Mouse (Mus musculus): ENCODE results near the gene Bfsp2. TPM values are rescaled to one million over a fixed set of nuclear protein-coding genes. Genes with fewer than 3 reads are reported as not detected.

Bfsp2 gene
- polyA plus RNA-seq, 1 experiment from 2014 or later: 0.35 TPM

- 44% methylated on average over 1 of the region's 1 CpGs for WGBS
Measured at GRCm38 (mm10) chr9:103465293-103465692, 14.9 kb downstream of the Bfsp2 start.

GRCm38 (mm10) chr9:103463833-103464232 lies 16.4 kb downstream of the Bfsp2 start:
- Histone ChIP-seq H3K9ac (ENCODE audit: low read depth, low read length) (no peak overlapping the region), H3K4me2 (replicated peaks; ENCODE audit: low read depth) (no peak overlapping the region), H3K9me3 (ENCODE audit: control insufficient read depth) (no peaks in the 10 kb centered on the region), H3K27ac (ENCODE audit: low read depth, low read length) (no peak overlapping the region), H3K4me3 (ENCODE audit: low read depth, low read length) (no peak overlapping the region), H3K36me3 (ENCODE audit: control insufficient read depth, insufficient read depth) (no peaks in the 10 kb centered on the region), H3K27me3 (replicated peaks; ENCODE audit: control insufficient read depth, insufficient read depth, low read length) (no peaks in the 10 kb centered on the region), H3K4me1 (replicated peaks; ENCODE audit: control insufficient read depth, insufficient read depth, low read length) (no peaks in the 10 kb centered on the region)
- no peak for TF ChIP-seq CTCF (IDR thresholded peaks at IDR 0.05; ENCODE audit: low read depth)
- no peak for ATAC-seq
- 76% methylated on average over 6 of the region's 6 CpGs for WGBS

More at GRCm38 (mm10) chr9:103465293-103465692, 14.9 kb downstream of the Bfsp2 start:
- H3K4me2 ChIP-seq (replicated peaks; ENCODE audit: low read depth): no peak overlapping the region
- H3K36me3 ChIP-seq (ENCODE audit: control insufficient read depth, insufficient read depth): no peaks in the 10 kb centered on the region
- H3K4me1 ChIP-seq (replicated peaks; ENCODE audit: control insufficient read depth, insufficient read depth, low read length): no peaks in the 10 kb centered on the region
- H3K9ac ChIP-seq (ENCODE audit: low read depth, low read length): no peak overlapping the region
- H3K27ac ChIP-seq (ENCODE audit: low read depth, low read length): no peak overlapping the region
- no peaks in the 10 kb centered on the region for H3K27me3 ChIP-seq (replicated peaks; ENCODE audit: control insufficient read depth, insufficient read depth, low read length)
- H3K9me3 ChIP-seq (ENCODE audit: control insufficient read depth): no peaks in the 10 kb centered on the region
- H3K4me3 ChIP-seq (ENCODE audit: low read depth, low read length): no peak overlapping the region
- TF ChIP-seq CTCF (IDR thresholded peaks at IDR 0.05; ENCODE audit: low read depth): no peak
- ATAC-seq: no peak

GRCm38 (mm10) chr9:103459839-103460238 lies 20.4 kb downstream of the Bfsp2 start:
- ATAC-seq: no peak
- H3K4me1 ChIP-seq (replicated peaks; ENCODE audit: control insufficient read depth, insufficient read depth, low read length): no peaks in the 10 kb centered on the region
- no peak overlapping the region for H3K27ac ChIP-seq (ENCODE audit: low read depth, low read length)
- H3K27me3 ChIP-seq (replicated peaks; ENCODE audit: control insufficient read depth, insufficient read depth, low read length): no peaks in the 10 kb centered on the region
- 44% methylated on average over 2 of the region's 2 CpGs for WGBS
- H3K4me3 ChIP-seq (ENCODE audit: low read depth, low read length): no peak overlapping the region
- TF ChIP-seq CTCF (IDR thresholded peaks at IDR 0.05; ENCODE audit: low read depth): no peak
- H3K36me3 ChIP-seq (ENCODE audit: control insufficient read depth, insufficient read depth): no peaks in the 10 kb centered on the region
- no peak overlapping the region for H3K4me2 ChIP-seq (replicated peaks; ENCODE audit: low read depth)
- no peaks in the 10 kb centered on the region for H3K9me3 ChIP-seq (ENCODE audit: control insufficient read depth)
- no peak overlapping the region for H3K9ac ChIP-seq (ENCODE audit: low read depth, low read length)

GRCm38 (mm10) chr9:103459307-103459706 lies 20.9 kb downstream of the Bfsp2 start:
- 88% methylated on average over 1 of the region's 1 CpGs for WGBS
- Histone ChIP-seq H3K4me3 (ENCODE audit: low read depth, low read length) (no peak overlapping the region), H3K27ac (ENCODE audit: low read depth, low read length) (no peak overlapping the region), H3K4me1 (replicated peaks; ENCODE audit: control insufficient read depth, insufficient read depth, low read length) (no peaks in the 10 kb centered on the region), H3K27me3 (replicated peaks; ENCODE audit: control insufficient read depth, insufficient read depth, low read length) (no peaks in the 10 kb centered on the region), H3K36me3 (ENCODE audit: control insufficient read depth, insufficient read depth) (no peaks in the 10 kb centered on the region), H3K4me2 (replicated peaks; ENCODE audit: low read depth) (no peak overlapping the region), H3K9me3 (ENCODE audit: control insufficient read depth) (no peaks in the 10 kb centered on the region), H3K9ac (ENCODE audit: low read depth, low read length) (no peak overlapping the region)
- no peak for ATAC-seq
- TF ChIP-seq CTCF (IDR thresholded peaks at IDR 0.05; ENCODE audit: low read depth): no peak

- no peak for ATAC-seq
- Histone ChIP-seq H3K4me2 (replicated peaks; ENCODE audit: low read depth) (no peak overlapping the region), H3K4me3 (ENCODE audit: low read depth, low read length) (no peak overlapping the region), H3K27ac (ENCODE audit: low read depth, low read length) (no peak overlapping the region), H3K27me3 (replicated peaks; ENCODE audit: control insufficient read depth, insufficient read depth, low read length) (no peaks in the 10 kb centered on the region), H3K36me3 (ENCODE audit: control insufficient read depth, insufficient read depth) (no peaks in the 10 kb centered on the region), H3K4me1 (replicated peaks; ENCODE audit: control insufficient read depth, insufficient read depth, low read length) (no peaks in the 10 kb centered on the region), H3K9me3 (ENCODE audit: control insufficient read depth) (no peaks in the 10 kb centered on the region), H3K9ac (ENCODE audit: low read depth, low read length) (no peak overlapping the region)
- TF ChIP-seq CTCF (IDR thresholded peaks at IDR 0.05; ENCODE audit: low read depth): no peak
- 82% methylated on average over 6 of the region's 6 CpGs for WGBS
Measured at GRCm38 (mm10) chr9:103449651-103450050, 30.6 kb downstream of the Bfsp2 start.

GRCm38 (mm10) chr9:103449092-103449491 lies 31.1 kb downstream of the Bfsp2 start:
- Histone ChIP-seq H3K4me2 (replicated peaks; ENCODE audit: low read depth) (no peak overlapping the region), H3K4me3 (ENCODE audit: low read depth, low read length) (no peak overlapping the region), H3K36me3 (ENCODE audit: control insufficient read depth, insufficient read depth) (no peaks in the 10 kb centered on the region), H3K9ac (ENCODE audit: low read depth, low read length) (no peak overlapping the region), H3K27ac (ENCODE audit: low read depth, low read length) (no peak overlapping the region), H3K4me1 (replicated peaks; ENCODE audit: control insufficient read depth, insufficient read depth, low read length) (no peaks in the 10 kb centered on the region), H3K9me3 (ENCODE audit: control insufficient read depth) (no peaks in the 10 kb centered on the region), H3K27me3 (replicated peaks; ENCODE audit: control insufficient read depth, insufficient read depth, low read length) (no peaks in the 10 kb centered on the region)
- ATAC-seq: no peak
- 60% methylated on average over 7 of the region's 7 CpGs for WGBS
- TF ChIP-seq CTCF (IDR thresholded peaks at IDR 0.05; ENCODE audit: low read depth): no peak

GRCm38 (mm10) chr9:103444656-103445055 lies 35.6 kb downstream of the Bfsp2 start:
- Histone ChIP-seq H3K9me3 (ENCODE audit: control insufficient read depth) (no peaks in the 10 kb centered on the region), H3K4me2 (replicated peaks; ENCODE audit: low read depth) (no peak overlapping the region), H3K4me1 (replicated peaks; ENCODE audit: control insufficient read depth, insufficient read depth, low read length) (no peaks in the 10 kb centered on the region), H3K27me3 (replicated peaks; ENCODE audit: control insufficient read depth, insufficient read depth, low read length) (no peaks in the 10 kb centered on the region), H3K27ac (ENCODE audit: low read depth, low read length) (no peak overlapping the region), H3K36me3 (ENCODE audit: control insufficient read depth, insufficient read depth) (no peaks in the 10 kb centered on the region), H3K9ac (ENCODE audit: low read depth, low read length) (no peak overlapping the region), H3K4me3 (ENCODE audit: low read depth, low read length) (no peak overlapping the region)
- ATAC-seq: no peak
- TF ChIP-seq CTCF (IDR thresholded peaks at IDR 0.05; ENCODE audit: low read depth): no peak
- WGBS: 87% methylated on average over 5 of the region's 5 CpGs

All from intestine, postnatal 0 days (tissue).